Mouse (Mus musculus): ENCODE measurements around the gene Actr3b. TPM values are rescaled to one million over a fixed set of nuclear protein-coding genes. Genes with fewer than 3 reads are reported as not detected.
A peak's percentile ranks its signal among the peaks of the same experiment; 100 is the strongest.
"Not testable (repeated sequence)": the region's sequence is repeated elsewhere in the genome, so short reads cannot be mapped to it uniquely, and the experiment has no call there.

Actr3b gene
- total RNA-seq (2022) = 100 to 1,000 TPM; 132 to 138 (median 137) TPM

DNA sequence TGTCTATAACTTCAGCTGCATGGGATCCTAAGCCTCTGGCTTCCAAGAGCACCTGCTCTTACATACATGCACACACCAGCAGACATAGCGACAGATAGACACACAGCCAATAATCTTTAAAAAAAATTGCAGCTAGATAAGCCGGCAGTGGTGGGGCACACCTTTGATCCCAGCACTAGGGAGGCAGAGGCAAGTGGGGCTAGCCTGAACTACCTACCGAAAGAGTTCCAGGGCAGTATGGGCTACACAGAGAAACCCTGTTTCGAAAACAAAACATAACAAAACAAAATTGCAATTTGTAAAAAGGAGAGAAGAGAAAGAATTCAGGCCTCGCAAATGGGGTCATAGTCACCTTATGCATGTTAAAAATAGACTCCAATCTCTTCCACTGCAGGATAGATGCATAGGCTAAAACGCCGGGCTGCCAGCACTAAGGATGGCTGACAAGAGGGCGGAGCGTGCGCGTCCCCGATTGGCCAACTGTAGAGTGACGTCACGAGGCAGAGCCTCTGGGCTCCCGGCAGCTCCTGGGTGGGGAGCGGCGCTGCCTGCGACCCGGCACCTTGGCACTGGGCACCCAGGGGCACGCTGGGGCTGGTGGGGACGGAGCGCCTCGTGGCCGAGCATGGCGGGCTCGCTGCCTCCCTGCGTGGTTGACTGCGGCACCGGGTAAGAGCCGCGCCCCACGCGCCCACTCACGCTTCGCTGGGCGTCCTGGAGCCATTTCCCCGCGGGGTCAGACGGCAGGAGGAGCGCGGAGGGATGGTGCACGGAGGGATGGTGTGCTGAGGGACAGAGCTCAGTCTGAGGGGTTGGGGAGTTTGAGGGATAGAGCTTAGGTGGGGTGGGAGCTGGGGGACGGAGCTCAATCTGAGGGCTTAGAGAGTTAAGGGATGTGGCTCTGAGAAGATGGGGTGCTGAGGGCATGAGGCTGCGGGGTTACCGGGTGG, at the start of gene Actr3b:
Actr3b (plus strand) TSS at position 538 of the 950 bp plus-strand sequence.
- peak; percentile 86 to 90 for DNase-seq (ENCODE audit: low spot score in 2 of 2)

DNA sequence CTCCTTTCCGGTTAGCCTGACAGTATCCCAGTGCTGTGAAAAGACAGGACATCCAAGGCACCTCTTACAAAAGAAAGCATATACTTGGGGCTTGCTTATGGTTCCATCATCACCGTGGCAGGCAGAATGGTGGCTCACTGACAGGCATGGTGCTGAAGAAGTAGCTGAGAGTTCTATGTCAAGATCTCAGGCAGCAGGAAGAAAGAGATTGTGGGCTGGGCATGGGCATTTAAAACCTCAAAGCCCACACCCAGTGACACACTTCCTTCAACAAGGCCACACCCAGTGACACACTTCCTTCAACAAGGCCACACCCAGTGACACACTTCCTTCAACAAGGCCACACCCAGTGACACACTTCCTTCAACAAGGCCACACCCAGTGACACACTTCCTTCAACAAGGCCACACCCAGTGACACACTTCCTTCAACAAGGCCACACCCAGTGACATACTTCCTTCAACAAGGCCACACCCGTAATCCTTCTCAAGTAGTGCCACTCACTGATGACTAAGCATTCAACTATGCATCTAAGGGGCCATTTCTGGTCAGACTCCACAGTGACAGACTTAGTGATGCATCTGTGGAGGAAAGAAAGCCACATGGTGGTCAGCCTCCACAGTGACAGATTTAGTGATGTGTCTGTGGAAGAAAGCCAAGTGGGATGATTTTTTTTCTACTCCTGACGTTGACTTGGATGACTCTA, 46.6 kb upstream of the Actr3b start:
- not testable (repeated sequence) for DNase-seq (ENCODE audit: low spot score in 2 of 2)

DNA sequence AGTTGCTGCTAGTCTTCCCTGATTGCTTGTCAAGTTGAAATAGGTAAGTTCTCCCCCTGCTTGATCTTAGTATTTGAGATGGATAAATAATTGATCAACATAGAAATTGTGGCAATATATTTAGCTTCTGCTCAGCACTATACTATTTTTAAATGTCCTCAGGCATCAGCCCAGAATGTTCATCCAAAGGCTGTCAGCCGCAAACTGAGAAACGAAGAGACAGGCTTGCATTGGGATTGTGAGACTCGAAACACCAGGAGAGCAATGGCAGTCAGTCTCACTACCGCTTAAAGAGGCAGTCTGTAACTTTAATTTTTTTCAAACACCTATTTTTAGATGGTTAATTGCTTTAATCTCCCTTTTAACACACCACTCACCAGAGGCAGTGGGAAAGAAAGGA, 40.4 kb upstream of the Actr3b start:
- DNase-seq (ENCODE audit: low spot score in 2 of 2) = no peak

DNA sequence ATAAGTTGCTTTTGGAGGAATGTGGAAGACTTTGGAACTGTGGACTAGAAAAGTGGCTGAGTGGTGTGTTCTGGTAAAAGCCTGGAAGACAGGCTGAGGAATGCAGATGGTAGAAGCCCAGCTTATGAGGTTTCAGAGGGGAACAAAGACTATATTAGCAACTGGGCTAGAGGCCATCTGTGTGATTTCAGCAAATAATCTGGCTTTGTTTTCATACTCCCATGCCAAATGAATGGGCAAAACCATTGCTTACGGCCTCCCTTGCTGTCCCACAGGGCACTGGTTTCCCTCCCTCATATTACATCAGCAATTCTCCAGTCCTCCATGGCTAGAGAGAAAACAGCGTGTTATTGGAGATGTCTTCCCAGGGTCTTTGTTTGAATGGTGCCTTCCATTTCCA, 36.8 kb upstream of the Actr3b start:
- DNase-seq (ENCODE audit: low spot score in 2 of 2) = no peak

DNA sequence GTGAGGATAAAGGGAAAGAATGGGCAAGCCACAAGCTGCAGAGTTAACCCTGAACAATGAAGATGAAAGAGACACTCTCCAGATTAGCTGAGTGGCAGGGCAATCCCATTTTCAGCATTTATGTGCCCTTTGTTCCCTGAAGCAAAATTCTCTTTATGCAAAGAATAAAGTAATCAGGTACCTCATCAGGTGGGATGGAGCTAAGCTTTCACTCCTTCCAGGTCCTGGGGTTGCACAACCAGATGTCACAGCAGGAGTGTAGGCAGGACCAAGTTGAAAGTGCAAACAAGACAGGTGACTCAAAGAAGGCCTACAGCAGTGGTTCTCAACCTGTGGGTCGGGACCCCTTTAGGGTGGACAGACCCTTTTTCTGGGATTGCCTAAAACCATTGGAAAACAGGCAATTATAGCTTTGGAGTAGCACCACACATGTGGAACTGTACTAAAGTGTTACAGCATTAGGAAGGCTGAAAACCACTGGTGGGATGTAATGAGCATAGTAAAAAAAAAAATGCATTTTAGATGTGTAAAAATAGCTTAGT, 35.6 kb upstream of the Actr3b start:
- no peak for DNase-seq (ENCODE audit: low spot score in 2 of 2)

DNA sequence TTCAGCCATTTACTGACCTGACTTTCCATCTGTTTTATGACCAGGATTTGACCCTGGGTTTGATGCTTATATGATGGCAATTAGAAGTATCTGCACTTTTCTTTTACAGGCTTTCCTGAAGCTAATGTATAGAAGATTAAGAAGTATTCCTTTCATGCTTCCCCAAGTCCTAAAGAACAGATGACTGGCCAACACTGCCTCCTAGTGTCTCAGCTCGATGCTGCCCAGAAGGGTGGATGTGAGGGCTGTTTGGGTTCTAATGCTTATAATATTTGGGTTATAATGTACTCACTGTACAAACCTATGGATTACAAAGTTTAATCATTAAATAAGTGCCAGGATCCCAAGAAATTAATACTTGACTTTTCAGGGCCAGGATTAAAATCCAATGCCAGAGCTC, 25.5 kb upstream of the Actr3b start:
- DNase-seq (ENCODE audit: low spot score in 2 of 2) = no peak

DNA sequence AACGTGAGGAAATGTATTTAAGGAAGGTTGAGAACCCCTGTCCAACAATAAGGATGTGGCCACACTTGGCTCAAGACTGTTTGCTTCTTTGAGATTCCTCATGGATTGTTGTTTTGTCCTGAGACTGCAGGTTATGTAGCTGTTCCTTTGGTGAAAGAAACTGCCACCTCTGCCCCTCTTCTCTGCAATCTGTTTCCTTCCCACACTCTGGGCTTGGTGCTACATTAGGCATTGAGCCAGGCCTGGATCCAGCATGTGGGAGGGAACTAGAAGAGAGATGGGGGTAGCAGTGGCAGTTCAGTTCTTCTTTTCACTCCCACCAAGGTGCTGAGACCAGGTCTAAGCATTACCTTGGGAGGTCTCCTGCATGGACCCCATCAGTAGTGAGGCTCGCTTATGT, 23.9 kb upstream of the Actr3b start:
- DNase-seq (ENCODE audit: low spot score in 2 of 2) = peak; percentile 61 to 67

DNA sequence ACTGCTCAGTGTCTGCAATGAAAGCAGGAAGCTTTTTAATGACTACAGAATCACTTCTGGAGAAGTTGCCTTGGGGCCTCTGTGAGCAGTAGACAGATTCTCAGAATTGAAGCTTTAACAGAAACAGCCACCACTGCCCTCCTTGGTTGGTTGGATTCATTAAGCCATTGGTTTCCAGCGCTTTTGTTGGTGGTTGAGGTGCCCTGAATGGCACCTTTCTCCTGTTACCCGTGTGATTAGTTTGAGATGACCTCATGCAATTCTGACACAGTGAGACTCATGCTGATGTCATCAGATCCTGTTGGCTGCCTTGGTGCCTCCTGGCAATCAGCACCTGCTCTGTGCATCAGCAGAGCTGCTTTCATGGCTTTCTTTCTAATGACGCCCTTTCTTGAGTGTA, 21.3 kb upstream of the Actr3b start:
- no peak for DNase-seq (ENCODE audit: low spot score in 2 of 2)

DNA sequence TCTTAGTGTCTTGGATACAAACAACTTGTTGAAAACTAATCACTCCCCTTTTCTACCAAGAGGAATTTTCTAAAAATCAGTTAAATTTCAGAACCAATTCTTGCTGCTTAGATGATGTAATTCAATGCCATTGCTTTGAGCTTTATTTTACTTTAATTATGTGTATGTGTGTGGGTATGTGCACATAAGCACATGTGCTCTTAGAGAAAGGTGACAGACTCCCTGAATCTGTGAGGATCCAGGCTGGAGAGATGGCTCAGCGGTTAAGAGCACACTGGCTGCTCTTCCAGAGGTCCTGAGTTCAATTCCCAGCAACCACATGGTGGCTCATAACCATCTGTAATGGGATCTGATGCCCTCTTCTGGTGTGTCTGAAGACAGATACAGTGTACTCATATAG, 20.9 kb upstream of the Actr3b start:
- DNase-seq (ENCODE audit: low spot score in 2 of 2) = not testable (repeated sequence)

DNA sequence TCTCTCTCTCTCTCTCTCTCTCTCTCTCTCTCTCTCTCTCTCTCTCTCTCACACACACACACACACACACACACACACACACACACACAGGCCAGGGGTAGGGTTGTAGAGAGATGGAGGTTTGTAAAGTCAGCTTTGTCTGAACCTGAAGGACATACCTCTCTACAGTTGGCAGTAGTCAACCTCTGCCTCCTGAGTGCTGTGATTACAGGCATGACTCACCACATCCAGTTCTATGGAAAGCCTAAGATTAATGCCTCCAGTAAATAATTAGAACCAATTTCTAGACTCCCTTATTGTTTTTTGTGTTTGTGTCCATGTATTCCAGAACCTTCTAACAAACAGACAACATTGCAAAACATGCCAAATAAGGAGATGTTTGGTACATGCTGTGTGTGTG, 11.9 kb upstream of the Actr3b start:
- DNase-seq (ENCODE audit: low spot score in 2 of 2) = no peak

DNA sequence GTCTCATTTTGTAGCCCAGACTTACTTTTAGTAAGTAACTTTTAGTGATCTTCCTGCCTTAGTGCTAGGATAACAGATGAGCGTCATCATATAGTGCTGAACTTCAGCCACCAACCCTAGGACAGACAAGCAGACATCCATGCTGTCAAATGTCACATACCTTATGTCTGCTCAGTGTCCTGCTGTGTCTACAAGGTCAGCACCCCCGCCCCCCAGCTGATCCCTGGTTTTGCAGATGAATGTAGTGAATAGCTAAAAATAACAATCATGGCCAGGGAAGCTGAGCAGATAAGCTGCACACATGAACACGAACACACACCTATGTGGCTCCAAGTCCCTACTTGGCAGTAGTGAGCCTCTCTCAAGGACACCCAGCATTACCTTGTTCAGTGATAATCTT, 11.2 kb upstream of the Actr3b start:
- DNase-seq (ENCODE audit: low spot score in 2 of 2) = no peak

DNA sequence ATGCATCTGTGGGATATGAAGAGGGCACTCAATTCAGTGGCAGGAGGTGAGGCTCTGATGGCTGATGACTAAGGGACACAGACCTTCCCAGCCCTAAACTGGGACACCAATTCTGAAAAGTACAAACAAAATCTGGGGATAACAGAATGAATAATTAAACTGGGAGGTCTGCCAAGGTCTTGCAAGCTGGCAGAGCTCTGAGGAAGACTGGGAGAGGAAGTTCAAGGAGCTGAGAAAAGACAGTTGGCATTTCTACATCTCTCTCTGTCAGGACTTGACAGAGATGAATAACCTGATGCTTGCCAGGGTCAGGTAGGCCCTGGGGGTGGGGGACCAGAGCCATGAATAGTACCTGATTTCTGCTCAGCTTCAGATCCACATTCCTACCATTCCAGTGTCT, 8.2 kb upstream of the Actr3b start:
- DNase-seq (ENCODE audit: low spot score in 2 of 2) = no peak

DNA sequence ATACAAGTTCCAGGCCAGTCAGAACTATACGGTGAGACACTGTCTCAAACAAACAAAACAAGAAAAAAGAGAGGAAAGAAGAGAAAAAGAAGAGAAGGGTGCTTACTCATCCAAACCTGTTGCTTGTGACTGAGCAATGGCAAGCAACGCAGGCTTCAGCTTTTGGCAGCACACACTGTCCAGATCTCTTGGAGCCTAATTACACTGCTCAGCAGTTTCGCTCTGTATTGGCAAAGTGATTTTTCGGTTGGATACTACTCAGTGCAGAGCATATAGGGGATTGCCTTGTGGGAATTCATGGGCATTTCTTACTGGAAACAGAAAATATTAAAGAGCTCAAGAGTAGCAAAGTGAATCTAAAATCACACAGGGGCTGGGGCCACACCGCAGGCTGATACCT, 6.9 kb upstream of the Actr3b start:
- peak in 1 of 2 experiments; percentile 59 for DNase-seq (ENCODE audit: low spot score in 2 of 2)

DNA sequence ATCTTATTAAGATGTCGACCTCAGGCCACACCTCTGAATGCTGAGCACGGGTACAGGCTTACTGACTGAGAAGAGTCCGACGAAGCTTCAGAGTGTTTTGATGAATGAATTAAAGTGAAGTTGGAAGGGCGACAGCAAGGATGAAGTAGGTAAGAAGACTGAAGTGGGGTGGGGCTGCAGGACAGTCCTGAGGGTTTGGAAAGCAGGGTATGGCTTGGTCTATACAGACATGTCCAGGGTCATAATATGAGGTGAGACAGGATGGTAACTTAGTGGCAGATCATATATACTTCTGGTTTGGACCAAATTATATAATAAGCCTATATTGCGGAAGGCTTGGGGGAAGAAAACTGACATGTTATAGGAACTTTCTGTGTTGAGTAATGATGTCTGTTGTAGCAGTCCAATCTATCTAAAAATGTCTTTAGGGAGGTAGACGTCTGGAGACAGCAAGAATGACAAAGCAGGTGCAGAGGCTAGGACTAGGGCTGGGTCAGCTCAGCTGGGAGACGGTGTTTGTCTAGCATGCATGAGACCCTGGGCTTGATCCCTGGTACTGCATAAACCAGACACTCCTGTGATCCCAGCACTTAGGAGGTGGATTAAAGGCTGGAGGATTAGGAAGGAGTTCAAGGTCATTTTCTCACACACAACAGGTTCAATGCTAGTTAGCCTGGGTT, 6.1 kb upstream of the Actr3b start:
- no peak for DNase-seq (ENCODE audit: low spot score in 2 of 2)

DNA sequence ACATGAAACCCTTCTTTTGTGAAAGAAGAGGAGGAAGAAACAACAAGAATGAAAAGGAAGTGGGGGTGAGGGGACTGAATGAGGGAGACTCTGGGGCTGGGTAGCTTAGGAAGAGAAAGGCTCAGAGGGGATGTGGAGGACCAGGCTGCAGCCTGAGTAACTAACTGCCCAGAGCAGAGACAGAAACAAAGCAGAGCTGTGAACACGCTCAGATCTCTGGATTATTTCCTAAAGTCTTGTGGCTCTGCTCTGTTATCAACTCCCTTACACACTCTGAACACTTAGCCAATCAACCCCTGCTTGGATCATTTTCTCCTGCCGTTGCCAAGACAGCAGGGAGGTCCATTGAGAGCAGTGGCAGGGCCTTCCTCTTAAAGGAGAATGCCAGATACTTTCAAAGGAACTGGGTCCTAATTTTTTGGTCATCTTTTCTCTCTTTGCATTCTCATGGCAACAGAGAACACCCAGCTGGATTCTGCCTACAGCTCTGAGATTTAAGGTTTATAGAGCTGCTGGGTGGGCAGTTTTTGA, 5.5 kb upstream of the Actr3b start:
- no peak for DNase-seq (ENCODE audit: low spot score in 2 of 2)

DNA sequence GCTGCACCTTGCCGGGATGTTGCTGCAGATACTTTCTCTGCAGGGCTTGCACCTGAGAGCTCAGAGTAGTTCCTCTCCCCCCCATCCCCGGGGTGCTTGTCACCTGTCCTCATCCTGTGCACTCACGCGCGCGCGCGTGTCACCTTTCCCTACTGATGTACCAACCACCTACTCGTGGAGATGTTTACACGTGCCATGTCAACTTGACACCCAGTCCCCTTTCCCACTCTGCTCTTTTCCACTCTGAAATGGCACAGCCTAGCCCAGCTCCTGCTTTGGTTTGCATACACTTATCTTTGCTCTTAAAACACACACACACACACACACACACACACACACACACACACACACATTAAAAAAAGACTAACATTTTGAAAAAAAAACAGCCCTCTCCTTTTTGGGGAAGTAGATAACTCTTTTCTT, 624 bp downstream of the Actr3b start:
- peak in 1 of 2 experiments; percentile 42 for DNase-seq (ENCODE audit: low spot score in 2 of 2)

DNA sequence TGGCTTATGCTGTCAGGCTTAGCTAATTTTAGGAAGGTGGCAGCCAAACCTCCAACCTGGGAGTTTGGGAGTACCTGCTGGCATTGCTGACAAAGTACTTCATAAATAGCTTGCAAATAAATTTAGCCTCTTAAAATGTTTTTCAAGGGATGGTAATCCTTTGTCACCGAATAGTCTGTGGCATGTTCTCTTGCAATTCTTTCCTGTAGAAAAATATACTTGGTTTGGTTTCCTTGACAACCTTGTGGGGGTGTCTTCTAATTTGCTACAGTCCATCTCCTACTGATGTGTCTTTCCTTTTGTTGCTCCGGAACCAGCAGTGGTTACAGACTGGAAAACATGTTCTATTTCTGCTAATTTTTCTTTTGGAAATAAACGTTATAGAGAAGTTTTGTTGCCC, 1.1 kb downstream of the Actr3b start:
- no peak for DNase-seq (ENCODE audit: low spot score in 2 of 2)

DNA sequence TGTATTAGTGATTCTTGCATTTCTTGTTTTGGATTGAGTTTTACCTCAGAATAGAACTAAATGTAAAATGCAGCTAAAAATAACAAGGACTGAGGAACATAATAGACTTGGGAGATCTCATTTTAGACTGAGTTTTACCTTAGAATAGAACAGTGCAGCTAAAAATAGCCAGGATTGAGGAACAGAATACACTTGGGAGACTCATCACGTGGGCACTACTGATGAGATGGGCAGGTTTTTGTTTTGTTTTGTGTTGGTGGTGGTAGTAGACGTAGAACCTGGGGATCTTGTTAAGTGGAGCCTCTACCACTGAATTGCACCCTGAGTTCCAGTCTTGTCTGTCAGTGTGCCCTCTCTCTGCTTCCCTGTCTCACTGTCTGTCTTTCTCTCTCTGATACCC, 2.1 kb downstream of the Actr3b start:
- DNase-seq (ENCODE audit: low spot score in 2 of 2) = no peak

DNA sequence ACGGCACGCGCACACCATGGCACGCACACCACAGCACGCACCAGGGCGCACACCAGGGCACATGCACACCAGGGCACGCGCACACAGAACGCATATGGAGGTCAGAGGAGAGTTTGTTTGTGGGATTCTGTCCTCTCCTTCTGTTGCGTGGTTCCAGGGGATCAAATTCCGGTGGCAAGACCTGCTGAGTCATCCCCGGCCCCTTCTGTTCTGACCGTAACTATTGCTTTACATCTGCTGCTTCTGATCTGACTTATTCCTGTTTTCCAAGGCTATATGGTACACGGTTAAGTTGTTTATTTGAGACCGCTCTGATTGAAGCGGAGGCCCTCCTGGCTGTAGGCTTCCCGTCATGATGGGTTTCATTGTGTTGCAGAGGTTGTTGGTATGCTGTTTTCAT, 9.2 kb downstream of the Actr3b start:
- no peak for DNase-seq (ENCODE audit: low spot score in 2 of 2)

DNA sequence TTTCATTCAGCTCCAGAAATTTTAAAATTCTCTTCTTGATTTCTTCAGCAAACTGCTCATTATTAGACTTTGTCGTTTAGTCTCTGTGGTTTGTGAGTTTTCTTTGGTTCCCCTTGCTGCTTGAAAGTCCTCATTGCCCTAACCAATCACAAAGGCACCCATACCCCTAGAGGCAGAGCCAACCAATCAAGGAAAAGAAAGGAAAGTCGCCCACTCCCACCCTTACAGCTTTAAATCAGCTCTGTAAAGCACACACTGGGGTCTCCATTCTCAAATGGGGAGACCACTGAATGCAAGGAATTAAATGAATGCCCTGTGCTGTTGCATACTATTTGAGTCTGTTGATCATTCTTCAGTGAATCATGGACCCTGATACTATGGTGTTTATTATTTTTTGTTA, 9.6 kb downstream of the Actr3b start:
- DNase-seq (ENCODE audit: low spot score in 2 of 2) = no peak

DNA sequence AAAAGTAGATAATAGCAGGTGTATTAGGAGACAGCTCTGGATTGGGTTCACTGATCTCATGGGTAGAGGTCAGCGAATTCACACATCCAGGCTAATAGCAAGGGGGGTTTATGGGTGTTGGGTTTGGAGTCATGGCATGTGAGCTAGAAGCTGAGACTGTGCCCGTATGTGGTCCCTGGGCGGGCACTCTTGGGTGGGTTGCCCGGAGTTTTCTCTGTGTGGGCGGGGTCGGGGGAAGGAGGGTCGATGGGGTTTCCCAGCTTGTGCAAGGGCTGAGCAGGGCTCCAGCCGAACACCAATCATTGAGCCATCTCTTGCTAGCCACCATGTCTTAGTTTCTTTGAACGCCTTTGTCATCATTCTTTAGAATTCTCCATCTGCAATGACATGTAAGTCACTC, 12.7 kb downstream of the Actr3b start:
- DNase-seq (ENCODE audit: low spot score in 2 of 2) = no peak

Measured in layer of hippocampus, adult 8-10 months (tissue).